Mouse (Mus musculus): ENCODE results near the gene Plbd2. TPM values are rescaled to one million over a fixed set of nuclear protein-coding genes. Genes with fewer than 3 reads are reported as not detected.
"Not testable (repeated sequence)": the region's sequence is repeated elsewhere in the genome, so short reads cannot be mapped to it uniquely, and the experiment has no call there.

Plbd2 gene
- total RNA-seq, 1 experiment from 2014 or later: 93.3 TPM

- DNase-seq: peak; percentile 96
Measured at GRCm38 (mm10) chr5:120510982-120511642, 7.7 kb upstream of the Plbd2 start, which contains the start of gene Slc8b1. Slc8b1 (plus strand) TSS chr5:120511168.

- no peak for DNase-seq
Measured at GRCm38 (mm10) chr5:120507311-120507710, 3.9 kb upstream of the Plbd2 start.

GRCm38 (mm10) chr5:120506490-120506889, 3.1 kb upstream of the Plbd2 start:
- no peak for DNase-seq

- no peak for DNase-seq
Measured at GRCm38 (mm10) chr5:120505781-120506180, 2.4 kb upstream of the Plbd2 start.

GRCm38 (mm10) chr5:120505368-120505767, 1.9 kb upstream of the Plbd2 start:
- DNase-seq: peak; percentile 86

GRCm38 (mm10) chr5:120502675-120503143, 716 bp downstream of the Plbd2 start:
- no peak for DNase-seq

- DNase-seq: no peak
Measured at GRCm38 (mm10) chr5:120502147-120502621, 1.2 kb downstream of the Plbd2 start.

GRCm38 (mm10) chr5:120500609-120501008, 2.8 kb downstream of the Plbd2 start:
- DNase-seq: not testable (repeated sequence)

GRCm38 (mm10) chr5:120499202-120499601, 4.2 kb downstream of the Plbd2 start:
- no peak for DNase-seq

DNA sequence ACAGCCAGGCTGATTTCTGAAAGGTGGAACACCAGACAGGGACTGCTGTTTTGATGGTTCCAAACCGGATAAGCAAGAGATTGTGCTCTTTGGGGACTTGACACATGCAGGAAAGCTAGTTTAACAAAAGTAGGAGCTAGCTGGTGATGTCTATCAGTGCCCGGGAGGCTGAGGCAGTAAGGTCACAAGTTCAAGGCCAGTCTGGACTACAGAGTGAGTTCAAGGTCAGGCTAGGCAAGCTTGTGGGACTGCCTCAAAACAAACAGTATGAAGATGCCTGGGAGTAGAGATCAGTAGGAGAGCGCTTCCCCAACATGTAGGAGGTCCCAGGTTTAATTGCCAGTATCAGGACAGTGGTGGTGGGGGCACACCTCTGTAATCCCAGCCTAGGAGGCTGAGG, 6.4 kb downstream of the Plbd2 start:
- DNase-seq: no peak

DNA sequence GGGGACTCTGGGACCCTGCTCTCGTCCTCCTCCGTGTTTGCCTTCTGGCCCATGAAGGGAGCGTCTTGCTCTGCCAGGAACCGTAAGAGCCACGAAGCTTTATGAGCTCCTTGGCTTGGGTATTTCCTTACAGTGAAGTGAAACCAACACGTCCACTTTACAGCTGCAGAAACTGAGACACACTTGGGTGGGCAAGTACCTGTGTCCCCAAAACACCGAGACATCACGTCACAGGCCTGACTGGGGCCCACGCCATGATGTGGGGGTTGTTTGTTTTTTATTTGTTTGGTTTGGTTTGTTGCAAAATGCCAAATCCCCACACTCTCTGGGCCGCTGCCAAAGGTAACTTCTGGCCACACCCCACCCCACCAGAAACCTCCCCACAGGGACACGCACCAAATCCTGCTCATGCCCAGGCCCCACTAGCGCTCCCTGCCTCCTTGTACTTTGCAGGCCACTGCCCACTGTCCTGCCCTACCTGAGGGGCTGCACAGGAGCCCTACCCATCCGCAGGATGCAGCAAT, 7.7 kb downstream of the Plbd2 start:
- no peak for DNase-seq

- peak; percentile 31 for DNase-seq
Measured at GRCm38 (mm10) chr5:120495064-120495702, 8.2 kb downstream of the Plbd2 start.

DNA sequence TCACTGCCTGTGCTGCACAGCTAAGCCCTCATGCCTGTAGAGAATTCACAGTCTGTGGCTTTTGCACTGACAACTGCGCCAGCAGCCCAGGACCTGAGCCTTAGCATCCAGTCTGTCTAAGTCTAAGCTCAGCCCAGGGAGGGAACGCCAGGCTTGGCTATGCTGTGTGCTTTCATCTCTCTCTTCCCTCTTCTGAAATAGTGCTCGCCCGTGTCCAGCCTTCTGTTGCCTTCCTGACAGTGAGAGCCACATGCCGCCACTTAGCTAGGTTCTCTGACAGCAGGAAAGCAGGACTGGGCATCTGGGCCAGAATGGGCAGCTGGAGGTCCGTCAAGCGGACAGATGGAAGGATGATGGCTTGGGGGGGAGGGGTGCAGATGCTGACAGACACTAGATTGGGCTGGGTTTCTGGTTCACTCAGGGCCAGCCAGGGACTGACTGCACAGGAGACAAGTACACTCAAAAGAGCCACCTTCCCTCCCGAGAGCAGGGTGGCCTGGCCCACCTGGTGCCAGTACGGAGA, 9.5 kb downstream of the Plbd2 start:
- DNase-seq: no peak

DNA sequence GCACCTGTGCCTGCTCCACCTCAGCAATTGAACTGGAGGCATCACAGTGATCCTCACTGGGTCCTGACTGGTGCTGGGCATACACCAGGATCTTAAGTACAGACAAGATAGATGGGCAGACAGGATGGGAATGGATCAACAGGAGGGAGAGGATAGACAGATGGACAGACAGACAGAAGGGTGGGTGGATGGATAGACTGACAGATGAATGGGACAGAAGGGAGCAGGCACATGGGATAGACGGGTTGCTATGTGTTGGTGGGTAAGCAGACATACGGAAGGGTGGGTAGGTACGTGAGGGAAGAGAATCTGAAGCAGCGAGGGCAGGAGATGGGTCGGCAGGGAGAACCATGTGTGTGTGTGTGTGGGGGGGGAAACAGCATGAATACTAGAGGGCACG, 10.0 kb downstream of the Plbd2 start:
- DNase-seq: no peak

- DNase-seq: peak; percentile 35
Measured at GRCm38 (mm10) chr5:120492437-120492836, 11.0 kb downstream of the Plbd2 start.

GRCm38 (mm10) chr5:120490679-120491192, 12.7 kb downstream of the Plbd2 start:
- peak; percentile 52 for DNase-seq

DNA sequence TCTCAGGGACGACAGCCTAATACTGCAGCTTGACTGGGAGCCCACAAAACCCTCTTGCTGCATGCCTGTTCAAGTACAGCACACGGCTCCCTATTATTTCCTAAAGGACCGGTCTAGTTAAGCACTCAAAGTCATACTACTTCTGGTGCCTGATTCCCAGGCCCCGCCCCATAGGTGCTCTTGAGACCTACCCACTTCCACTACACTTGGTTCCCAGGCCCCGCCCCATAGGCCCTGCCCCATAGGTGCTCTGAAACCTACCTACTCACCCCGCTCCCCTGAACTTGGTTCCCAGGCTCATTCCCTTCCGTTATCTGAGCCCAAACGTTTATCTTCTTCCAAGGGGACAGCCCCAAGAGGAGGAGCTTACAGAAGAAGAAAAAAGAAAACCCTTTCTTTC, 15.6 kb downstream of the Plbd2 start:
- no peak for DNase-seq

- no peak for DNase-seq
Measured at GRCm38 (mm10) chr5:120483399-120483798, 20.0 kb downstream of the Plbd2 start.

DNA sequence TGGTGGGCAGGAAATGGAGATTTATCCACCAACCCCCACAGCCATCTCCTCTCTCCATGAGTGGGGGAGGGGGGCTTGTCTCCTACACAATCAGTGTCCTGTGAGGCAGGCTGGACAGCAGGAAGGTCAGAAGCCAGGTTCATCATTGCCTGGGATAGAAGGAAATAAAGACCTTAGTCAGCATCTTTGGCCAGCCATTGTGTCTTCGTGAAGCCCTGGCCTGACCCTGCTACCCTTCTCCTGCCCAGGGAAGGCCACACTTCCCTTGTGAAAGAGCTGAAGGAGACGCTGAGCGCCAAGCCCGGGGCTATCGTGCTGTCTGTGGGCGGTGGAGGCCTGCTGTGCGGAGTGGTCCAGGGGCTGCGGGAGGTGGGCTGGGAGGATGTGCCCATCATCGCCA, 22.2 kb downstream of the Plbd2 start:
- DNase-seq: no peak

- DNase-seq: no peak
Measured at GRCm38 (mm10) chr5:120479538-120479937, 23.9 kb downstream of the Plbd2 start.

DNA sequence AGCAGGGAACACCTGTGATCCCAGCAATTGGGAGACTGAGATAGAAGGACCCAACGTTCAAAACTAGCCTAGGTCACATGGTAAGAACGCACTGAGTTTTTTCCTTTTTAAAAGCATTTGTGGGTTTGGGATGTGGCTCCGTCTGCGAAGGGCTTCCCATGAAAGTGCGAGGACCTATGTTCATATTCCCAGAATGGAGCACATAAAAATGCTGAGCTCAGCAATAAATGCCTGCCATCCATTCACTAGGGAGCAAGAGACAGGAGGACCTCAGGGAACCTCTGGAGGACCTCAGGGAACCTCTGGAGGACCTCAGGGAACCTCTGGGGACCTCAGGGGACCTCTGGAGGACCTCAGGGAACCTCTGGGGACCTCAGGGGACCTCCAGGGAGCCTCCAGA, 25.4 kb downstream of the Plbd2 start:
- DNase-seq: no peak

- DNase-seq: no peak
Measured at GRCm38 (mm10) chr5:120476296-120476695, 27.1 kb downstream of the Plbd2 start, which contains the start of gene Sds. Sds (plus strand) TSS chr5:120476526.

- DNase-seq: no peak
Measured at GRCm38 (mm10) chr5:120475861-120476260, 27.6 kb downstream of the Plbd2 start.
